Mouse (Mus musculus) lung, postnatal 14 days (tissue): ENCODE measurements around the gene 1700006A11Rik.
"Not testable (repeated sequence)": the region's sequence is repeated elsewhere in the genome, so short reads cannot be mapped to it uniquely, and the experiment has no call there.

Source experiments
- DNase-seq: peaks from one replicate; pipeline ENCODE4 v3.0.0; 2021

1700006A11Rik gene

GRCm38 (mm10) chr3:124425940-124426339 lies at the start of gene 1700006A11Rik:
TSS of gene 1700006A11Rik (minus strand) at chr3:124426040.
- no peak for DNase-seq

GRCm38 (mm10) chr3:124474291-124474690 lies 48.5 kb upstream of the 1700006A11Rik start:
- not testable (repeated sequence) for DNase-seq

- DNase-seq = no peak
These were observed 40.4 kb upstream of the 1700006A11Rik start for GRCm38 (mm10) chr3:124466102-124466730.

GRCm38 (mm10) chr3:124392201-124392600 lies 33.6 kb downstream of the 1700006A11Rik start:
- DNase-seq = no peak

DNA sequence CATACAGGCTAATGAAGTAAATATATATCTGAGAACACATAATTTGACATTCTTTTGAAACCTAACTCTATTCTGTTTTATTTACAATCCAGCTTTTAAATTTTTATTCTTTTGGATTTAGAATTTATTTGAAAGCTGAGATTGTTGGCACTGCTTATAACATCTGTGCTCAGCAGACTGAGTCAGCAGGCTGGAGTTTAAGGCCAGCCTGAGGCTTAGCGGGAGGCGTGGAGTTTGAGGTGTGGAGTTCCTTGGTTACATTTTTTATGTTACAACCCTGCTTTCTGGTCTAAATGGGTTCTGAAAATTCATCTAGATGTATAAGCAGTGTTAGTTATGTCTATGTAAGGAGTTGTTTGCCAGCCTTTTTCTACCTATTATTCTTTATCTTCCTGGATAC lies 35.7 kb downstream of the 1700006A11Rik start:
- DNase-seq = no peak

GRCm38 (mm10) chr3:124389650-124390049 lies 36.2 kb downstream of the 1700006A11Rik start:
- no peak for DNase-seq

GRCm38 (mm10) chr3:124385377-124385776 lies 40.5 kb downstream of the 1700006A11Rik start:
- not testable (repeated sequence) for DNase-seq

GRCm38 (mm10) chr3:124372031-124372430 lies 53.8 kb downstream of the 1700006A11Rik start:
- DNase-seq = no peak

- DNase-seq = no peak
These were observed 68.3 kb downstream of the 1700006A11Rik start for GRCm38 (mm10) chr3:124357533-124357932.
